Mouse (Mus musculus) spleen, embryonic (tissue): ENCODE results near the gene Nfic.

Experiments
- CTCF ChIA-PET: fragments of 350-600 bp; sonication (Branson Sonifier 250); formaldehyde crosslinking; loops from one replicate; lab custom pipeline; 2022; lab: Charles Lee

Gene Nfic

GRCm38 (mm10) chr10:81455181-81455895 lies at the start of gene Nfic:
Gene Nfic (minus strand): TSS chr10:81455635.
- CTCF ChIA-PET = no interaction called here

GRCm38 (mm10) chr10:81502658-81503057 lies 47.2 kb upstream of the Nfic start:
- CTCF ChIA-PET = interaction anchor here (1.1 to 2.0 kb wide), 5 partner anchors 11 to 48 kb away, joined by 3 to 16 read pairs (median 4); no protein-coding TSS in a partner anchor

GRCm38 (mm10) chr10:81501863-81502262 lies 46.4 kb upstream of the Nfic start:
- CTCF ChIA-PET = interaction anchor here (1.1 to 2.0 kb wide), 5 partner anchors 12 to 49 kb away, joined by 3 to 16 read pairs (median 4); no protein-coding TSS in a partner anchor

- CTCF ChIA-PET = no interaction called here
Observed at GRCm38 (mm10) chr10:81500032-81500431, 44.6 kb upstream of the Nfic start, which contains the start of gene S1pr4. Gene S1pr4 (minus strand): TSS chr10:81500132.

- CTCF ChIA-PET = interaction anchor here (0.7 kb wide), 1 partner anchor 117 kb away, joined by 3 read pairs; no protein-coding TSS in a partner anchor
Observed at GRCm38 (mm10) chr10:81499250-81499901, 43.9 kb upstream of the Nfic start.

GRCm38 (mm10) chr10:81498316-81499249 lies 43.1 kb upstream of the Nfic start:
- CTCF ChIA-PET = interaction anchor here (0.6 to 0.7 kb wide), 2 partner anchors 9 to 116 kb away, joined by 3 read pairs; no protein-coding TSS in a partner anchor

GRCm38 (mm10) chr10:81497401-81498270 lies 42.2 kb upstream of the Nfic start:
- CTCF ChIA-PET = interaction anchor here (0.6 to 0.9 kb wide), 4 partner anchors 8 to 1233 kb away, joined by 3 to 4 read pairs (median 3); partner anchors contain the start of gene BC025920

GRCm38 (mm10) chr10:81496969-81497368 lies 41.5 kb upstream of the Nfic start:
- CTCF ChIA-PET = interaction anchor here (0.7 to 0.9 kb wide), 3 partner anchors 109 to 1232 kb away, joined by 3 to 4 read pairs (median 3); partner anchors contain the start of gene BC025920

- CTCF ChIA-PET = interaction anchor here (0.7 to 1.5 kb wide), 4 partner anchors 10 to 1231 kb away, joined by 3 to 4 read pairs (median 3); partner anchors contain the start of gene BC025920
Observed at GRCm38 (mm10) chr10:81496264-81496901, 40.9 kb upstream of the Nfic start, which contains the start of gene Ncln. Gene Ncln (minus strand): TSS chr10:81496392.

- CTCF ChIA-PET = interaction anchor here (0.9 to 1.5 kb wide), 2 partner anchors 9 to 303 kb away, joined by 3 read pairs; no protein-coding TSS in a partner anchor
Observed at GRCm38 (mm10) chr10:81495616-81496263, 40.3 kb upstream of the Nfic start.

- CTCF ChIA-PET = interaction anchor here (0.9 to 1.5 kb wide), 2 partner anchors 9 to 302 kb away, joined by 3 read pairs; no protein-coding TSS in a partner anchor
Observed at GRCm38 (mm10) chr10:81495151-81495550, 39.7 kb upstream of the Nfic start.

GRCm38 (mm10) chr10:81494260-81495041 lies 39.0 kb upstream of the Nfic start:
- CTCF ChIA-PET = interaction anchor here (0.7 to 1.4 kb wide), 4 partner anchors 29 to 302 kb away, joined by 3 to 16 read pairs (median 3); partner anchors contain the start of gene Gna15

- CTCF ChIA-PET = interaction anchor here (0.7 to 1.4 kb wide), 2 partner anchors 58 to 68 kb away, joined by 3 to 16 read pairs; no protein-coding TSS in a partner anchor
Observed at GRCm38 (mm10) chr10:81493601-81494220, 38.3 kb upstream of the Nfic start.

GRCm38 (mm10) chr10:81492606-81493240 lies 37.3 kb upstream of the Nfic start:
- CTCF ChIA-PET = no interaction called here

- CTCF ChIA-PET = interaction anchor here (0.6 kb wide), 1 partner anchor 13 kb away, joined by 5 read pairs; no protein-coding TSS in a partner anchor
Observed at GRCm38 (mm10) chr10:81491018-81491417, 35.6 kb upstream of the Nfic start.

- CTCF ChIA-PET = interaction anchor here (0.6 to 0.7 kb wide), 2 partner anchors 8 to 294 kb away, joined by 3 read pairs; no protein-coding TSS in a partner anchor
Observed at GRCm38 (mm10) chr10:81489941-81490340, 34.5 kb upstream of the Nfic start.
